Mouse (Mus musculus) cortical plate, adult 2 months (tissue): ENCODE measurements at regions not wholly inside any gene's neighbourhood (a gene's known extent, or its start where the extent isn't known, plus 50 kb on each side); places are given as distances from the start of the nearest gene placed in this dataset.

Experiments
- CTCF ChIP-seq: fragments of 200-500 bp; IDR thresholded peaks from 2 replicates; pipeline ENCODE4 v1.5.1; 2011; ENCODE audit warnings: mild to moderate bottlenecking, control low read depth, low read length; ENCODE audit not compliant: insufficient read depth; ENCODE audit errors: extremely low read depth
- POLR2A ChIP-seq: fragments of 200-500 bp; IDR thresholded peaks from 2 replicates; pipeline ENCODE4 v1.6.1; 2011; ENCODE audit warnings: mild to moderate bottlenecking, low read length, control low read depth; ENCODE audit not compliant: insufficient read depth; ENCODE audit errors: extremely low read depth

GRCm38 (mm10) chr2:45239501-45240292, 122.5 kb upstream of the Zeb2 start:
- TF ChIP-seq POLR2A = no peak
- TF ChIP-seq CTCF = no peak
